Mouse (Mus musculus): ENCODE data around the gene Amacr. TPM values are rescaled to one million over a fixed set of nuclear protein-coding genes. Genes with fewer than 3 reads are reported as not detected.

Gene Amacr
- polyA plus RNA-seq, 1 experiment from 2014 or later = 9.3 TPM

GRCm38 (mm10) chr15:11000421-11000820 lies 18.9 kb downstream of the Amacr start, which contains the start of gene Slc45a2:
Gene Slc45a2 (plus strand): TSS chr15:11000721.
- no peak within 1 kb of the TSS for H3K27ac ChIP-seq
- no peak within 1 kb of the TSS for H3K4me3 ChIP-seq (replicated peaks)
- H3K4me2 ChIP-seq (replicated peaks) = 0 out of 2 replicates have a peak within 1 kb of the TSS, but pooled peaks have one; percentile 11
- no peaks in the 10 kb centered on the region for H3K4me1 ChIP-seq (replicated peaks)
- H3K9ac ChIP-seq (replicated peaks) = no peak within 1 kb of the TSS
- ATAC-seq = no peak
- WGBS = 43% methylated on average over 7 of the region's 7 CpGs
- H3K9me3 ChIP-seq = no peaks in the 10 kb centered on the region
- no peaks in the 10 kb centered on the region for H3K27me3 ChIP-seq
- H3K36me3 ChIP-seq = no peaks in the 10 kb centered on the region

GRCm38 (mm10) chr15:11003791-11004190 lies 22.2 kb downstream of the Amacr start:
- Histone ChIP-seq H3K27me3 (no peaks in the 10 kb centered on the region), H3K4me2 (replicated peaks) (no peak overlapping the region), H3K4me1 (replicated peaks) (no peaks in the 10 kb centered on the region), H3K27ac (no peak overlapping the region), H3K36me3 (no peaks in the 10 kb centered on the region), H3K9me3 (no peaks in the 10 kb centered on the region), H3K9ac (replicated peaks) (no peak overlapping the region), H3K4me3 (replicated peaks) (no peak overlapping the region)
- ATAC-seq = no peak
- 86% methylated on average over 4 of the region's 4 CpGs for WGBS

- Histone ChIP-seq H3K36me3 (no peaks in the 10 kb centered on the region), H3K4me1 (replicated peaks) (no peaks in the 10 kb centered on the region), H3K27ac (no peak overlapping the region), H3K9me3 (no peaks in the 10 kb centered on the region), H3K9ac (replicated peaks) (no peak overlapping the region), H3K27me3 (no peaks in the 10 kb centered on the region), H3K4me2 (replicated peaks) (no peak overlapping the region), H3K4me3 (replicated peaks) (no peak overlapping the region)
- WGBS = 89% methylated on average over 6 of the region's 6 CpGs
- no peak for ATAC-seq
These were observed 23.1 kb downstream of the Amacr start for GRCm38 (mm10) chr15:11004646-11005045.

GRCm38 (mm10) chr15:11008756-11009155 lies 27.2 kb downstream of the Amacr start:
- Histone ChIP-seq H3K4me2 (replicated peaks) (no peak overlapping the region), H3K9ac (replicated peaks) (no peak overlapping the region), H3K9me3 (no peaks in the 10 kb centered on the region), H3K27ac (no peak overlapping the region), H3K27me3 (no peaks in the 10 kb centered on the region), H3K4me1 (replicated peaks) (no peaks in the 10 kb centered on the region), H3K4me3 (replicated peaks) (no peak overlapping the region), H3K36me3 (no peaks in the 10 kb centered on the region)
- no peak for ATAC-seq
- 18% methylated on average over 5 of the region's 5 CpGs for WGBS

- 90% methylated on average over 11 of the region's 11 CpGs for WGBS
- Histone ChIP-seq H3K4me1 (replicated peaks) (no peaks in the 10 kb centered on the region), H3K4me3 (replicated peaks) (no peak overlapping the region), H3K27me3 (no peaks in the 10 kb centered on the region), H3K9ac (replicated peaks) (no peak overlapping the region), H3K4me2 (replicated peaks) (no peak overlapping the region), H3K9me3 (no peaks in the 10 kb centered on the region), H3K27ac (no peak overlapping the region), H3K36me3 (no peaks in the 10 kb centered on the region)
- no peak for ATAC-seq
These were observed 29.5 kb downstream of the Amacr start for GRCm38 (mm10) chr15:11010976-11011548.

- Histone ChIP-seq H3K27ac (no peak overlapping the region), H3K9me3 (no peaks in the 10 kb centered on the region), H3K27me3 (no peaks in the 10 kb centered on the region), H3K4me1 (replicated peaks) (no peaks in the 10 kb centered on the region), H3K4me3 (replicated peaks) (no peak overlapping the region), H3K36me3 (no peaks in the 10 kb centered on the region), H3K4me2 (replicated peaks) (no peak overlapping the region), H3K9ac (replicated peaks) (no peak overlapping the region)
- ATAC-seq = no peak
- WGBS = 26% methylated on average over 2 of the region's 2 CpGs
These were observed 33.4 kb downstream of the Amacr start for GRCm38 (mm10) chr15:11014931-11015330.

GRCm38 (mm10) chr15:11026801-11027561 lies 45.4 kb downstream of the Amacr start:
- no peak overlapping the region for H3K4me2 ChIP-seq (replicated peaks)
- no peak overlapping the region for H3K4me3 ChIP-seq (replicated peaks)
- H3K27ac ChIP-seq = no peak overlapping the region
- H3K27me3 ChIP-seq = no peaks in the 10 kb centered on the region
- H3K9ac ChIP-seq (replicated peaks) = no peak overlapping the region
- no peaks in the 10 kb centered on the region for H3K4me1 ChIP-seq (replicated peaks)
- 84% methylated on average over 4 of the region's 4 CpGs for whole genome bisulfite sequencing
- no peaks in the 10 kb centered on the region for H3K9me3 ChIP-seq
- ATAC-seq = no peak
- H3K36me3 ChIP-seq = no peaks in the 10 kb centered on the region

- 72% methylated on average over 3 of the region's 3 CpGs for WGBS
- Histone ChIP-seq H3K9me3 (no peaks in the 10 kb centered on the region), H3K27me3 (peaks cover 16% of the 10 kb centered on the region), H3K4me3 (replicated peaks) (no peak overlapping the region), H3K4me2 (replicated peaks) (no peak overlapping the region), H3K27ac (no peak overlapping the region), H3K9ac (replicated peaks) (no peak overlapping the region), H3K4me1 (replicated peaks) (no peaks in the 10 kb centered on the region), H3K36me3 (no peaks in the 10 kb centered on the region)
- no peak for ATAC-seq
These were observed 48.6 kb downstream of the Amacr start for GRCm38 (mm10) chr15:11030188-11030587.

- Histone ChIP-seq H3K9me3 (no peaks in the 10 kb centered on the region), H3K9ac (replicated peaks) (no peak overlapping the region), H3K27ac (no peak overlapping the region), H3K4me3 (replicated peaks) (peak overlapping the region; percentile 41), H3K36me3 (no peaks in the 10 kb centered on the region), H3K27me3 (peaks cover 54% of the 10 kb centered on the region), H3K4me2 (replicated peaks) (peak overlapping the region; percentile 64), H3K4me1 (replicated peaks) (peaks cover 25% of the 10 kb centered on the region)
- WGBS = 3% methylated on average over 34 of the region's 34 CpGs
- ATAC-seq = peak; percentile 15; the same call in 1 of the 2 replicates
These were observed 54.5 kb downstream of the Amacr start for GRCm38 (mm10) chr15:11035947-11036474.

GRCm38 (mm10) chr15:11036535-11037375 lies 55.2 kb downstream of the Amacr start:
- peaks cover 54% of the 10 kb centered on the region for H3K27me3 ChIP-seq

GRCm38 (mm10) chr15:11037376-11037695 lies 55.8 kb downstream of the Amacr start:
- no peak overlapping the region for H3K27ac ChIP-seq
- WGBS = 6% methylated on average over 8 of the region's 8 CpGs
- H3K4me3 ChIP-seq (replicated peaks) = peak overlapping the region; percentile 41
- peak; percentile 28; the same call in 1 of the 2 replicates for ATAC-seq
- H3K4me1 ChIP-seq (replicated peaks) = peaks cover 25% of the 10 kb centered on the region
- no peaks in the 10 kb centered on the region for H3K9me3 ChIP-seq
- H3K36me3 ChIP-seq = no peaks in the 10 kb centered on the region
- peak overlapping the region; percentile 45; the same call in 1 of the 2 replicates for H3K9ac ChIP-seq (replicated peaks)
- H3K27me3 ChIP-seq = peaks cover 54% of the 10 kb centered on the region
- H3K4me2 ChIP-seq (replicated peaks) = peak overlapping the region; percentile 64

More at GRCm38 (mm10) chr15:11036535-11037375, 55.2 kb downstream of the Amacr start:
- H3K4me3 ChIP-seq (replicated peaks) = peak overlapping the region; percentile 41
- peaks cover 25% of the 10 kb centered on the region for H3K4me1 ChIP-seq (replicated peaks)
- H3K36me3 ChIP-seq = no peaks in the 10 kb centered on the region
- peak; percentile 50 for ATAC-seq
- H3K4me2 ChIP-seq (replicated peaks) = peak overlapping the region; percentile 64
- no peaks in the 10 kb centered on the region for H3K9me3 ChIP-seq
- WGBS = 3% methylated on average over 49 of the region's 49 CpGs
- H3K9ac ChIP-seq (replicated peaks) = peak overlapping the region; percentile 45; the same call in 1 of the 2 replicates
- no peak overlapping the region for H3K27ac ChIP-seq
